Mouse (Mus musculus): ENCODE data around the gene Nr2f2.

Nr2f2 gene

GRCm38 (mm10) chr7:70365941-70366807, at the start of gene Nr2f2:
Gene Nr2f2 (minus strand): TSS chr7:70366735.
- no peak for DNase-seq

DNA sequence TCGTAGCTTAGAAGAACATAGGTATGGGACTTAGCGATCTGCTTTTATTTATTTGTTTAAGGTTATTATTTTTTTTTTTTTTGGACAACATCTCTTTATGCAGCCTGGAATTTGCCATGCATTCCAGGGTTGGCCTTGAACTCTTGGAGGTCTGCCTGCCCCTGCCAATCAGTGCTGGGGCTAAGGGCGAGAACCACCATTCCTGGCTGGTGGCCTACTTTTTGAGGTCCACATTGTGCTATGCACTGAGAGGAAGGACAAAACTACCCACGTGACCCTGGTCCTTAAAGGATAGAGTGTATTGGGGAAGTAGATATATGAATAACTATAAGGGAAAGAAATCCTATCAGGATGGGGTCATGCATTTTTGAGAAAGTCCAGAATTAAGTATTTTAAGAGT, 47.9 kb upstream of the Nr2f2 start:
- DNase-seq = no peak

DNA sequence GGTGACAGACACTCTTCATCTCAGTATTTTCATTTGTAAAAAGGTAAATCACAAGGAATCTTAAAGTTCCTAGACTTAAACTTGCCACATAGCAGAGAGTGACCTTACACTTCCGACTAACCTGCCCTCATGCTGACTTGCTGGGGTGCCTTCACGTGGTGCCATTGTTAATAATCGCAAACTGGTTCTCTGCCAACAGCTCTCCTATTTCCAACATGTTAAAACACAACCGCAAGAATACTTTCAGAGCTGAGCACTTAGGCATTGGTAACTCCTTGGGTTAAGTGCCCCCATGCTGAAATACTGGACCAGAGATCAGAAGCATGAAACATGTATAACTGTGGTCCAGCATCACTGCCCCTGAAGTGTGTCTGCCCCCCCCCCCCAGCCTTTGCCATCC, 47.1 kb upstream of the Nr2f2 start:
- no peak for DNase-seq

GRCm38 (mm10) chr7:70412900-70413299, 46.4 kb upstream of the Nr2f2 start:
- no peak for DNase-seq

DNA sequence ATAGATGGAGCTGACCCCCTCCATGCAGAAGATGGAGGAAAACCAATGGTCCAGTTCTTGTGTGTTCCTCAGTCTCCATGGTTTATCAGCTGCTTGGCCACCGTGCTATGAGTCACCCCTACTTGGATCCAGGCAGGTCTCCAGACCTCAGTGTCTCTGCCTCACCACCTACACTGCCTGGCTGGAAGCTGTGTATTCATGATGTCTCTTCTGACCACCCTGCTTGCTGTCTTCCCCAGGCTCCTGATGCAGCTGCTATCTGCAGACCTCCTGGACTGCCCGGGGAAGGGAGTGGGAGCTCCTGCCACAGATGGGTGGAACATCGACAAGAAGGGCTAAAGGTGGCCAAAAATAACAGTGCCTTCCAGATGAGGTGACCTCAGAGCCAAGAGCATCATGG, 43.8 kb upstream of the Nr2f2 start:
- no peak for DNase-seq

GRCm38 (mm10) chr7:70409890-70410289, 43.4 kb upstream of the Nr2f2 start:
- DNase-seq = no peak

GRCm38 (mm10) chr7:70408814-70409213, 42.3 kb upstream of the Nr2f2 start:
- no peak for DNase-seq

GRCm38 (mm10) chr7:70407123-70407522, 40.6 kb upstream of the Nr2f2 start:
- DNase-seq = no peak

DNA sequence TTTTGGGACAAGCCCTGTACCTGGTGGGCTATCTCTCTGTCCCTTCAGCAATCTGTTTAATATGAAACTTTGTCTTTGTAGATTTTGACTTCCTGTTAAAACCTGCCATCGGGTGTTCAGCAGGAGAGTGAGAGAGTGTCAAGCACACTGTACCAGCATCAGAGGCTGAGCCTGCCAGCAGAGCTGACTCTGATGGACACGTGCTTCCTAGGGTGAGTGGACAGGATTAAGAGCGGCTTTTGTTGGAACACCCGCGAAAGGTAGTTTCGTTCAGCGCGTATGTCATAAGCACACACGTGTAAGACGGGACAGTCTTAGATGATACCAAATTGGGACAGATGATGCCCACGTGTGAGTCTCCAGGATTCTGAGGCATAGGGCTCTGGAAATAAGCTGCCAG, 40.0 kb upstream of the Nr2f2 start:
- no peak for DNase-seq

DNA sequence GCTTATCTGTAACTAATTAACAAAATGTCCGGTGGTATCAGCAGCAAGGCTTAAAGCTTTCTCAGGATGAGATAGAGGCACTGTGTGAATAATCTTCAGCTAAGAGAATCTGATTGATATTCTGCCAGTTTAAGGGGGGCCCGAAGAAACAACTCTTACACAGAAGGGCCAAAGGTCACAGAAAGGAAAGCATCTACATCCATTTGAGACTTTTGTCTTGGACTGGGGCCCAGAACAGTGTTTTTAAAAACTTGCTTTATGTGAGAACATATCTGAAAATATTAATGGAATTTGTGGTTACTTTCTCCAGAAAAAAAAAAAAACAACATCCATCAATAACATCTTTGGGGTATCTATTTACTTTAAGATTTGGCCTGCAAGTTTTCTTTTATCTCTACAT, 38.9 kb upstream of the Nr2f2 start:
- no peak for DNase-seq

GRCm38 (mm10) chr7:70382828-70383227, 16.3 kb upstream of the Nr2f2 start:
- DNase-seq = no peak

DNA sequence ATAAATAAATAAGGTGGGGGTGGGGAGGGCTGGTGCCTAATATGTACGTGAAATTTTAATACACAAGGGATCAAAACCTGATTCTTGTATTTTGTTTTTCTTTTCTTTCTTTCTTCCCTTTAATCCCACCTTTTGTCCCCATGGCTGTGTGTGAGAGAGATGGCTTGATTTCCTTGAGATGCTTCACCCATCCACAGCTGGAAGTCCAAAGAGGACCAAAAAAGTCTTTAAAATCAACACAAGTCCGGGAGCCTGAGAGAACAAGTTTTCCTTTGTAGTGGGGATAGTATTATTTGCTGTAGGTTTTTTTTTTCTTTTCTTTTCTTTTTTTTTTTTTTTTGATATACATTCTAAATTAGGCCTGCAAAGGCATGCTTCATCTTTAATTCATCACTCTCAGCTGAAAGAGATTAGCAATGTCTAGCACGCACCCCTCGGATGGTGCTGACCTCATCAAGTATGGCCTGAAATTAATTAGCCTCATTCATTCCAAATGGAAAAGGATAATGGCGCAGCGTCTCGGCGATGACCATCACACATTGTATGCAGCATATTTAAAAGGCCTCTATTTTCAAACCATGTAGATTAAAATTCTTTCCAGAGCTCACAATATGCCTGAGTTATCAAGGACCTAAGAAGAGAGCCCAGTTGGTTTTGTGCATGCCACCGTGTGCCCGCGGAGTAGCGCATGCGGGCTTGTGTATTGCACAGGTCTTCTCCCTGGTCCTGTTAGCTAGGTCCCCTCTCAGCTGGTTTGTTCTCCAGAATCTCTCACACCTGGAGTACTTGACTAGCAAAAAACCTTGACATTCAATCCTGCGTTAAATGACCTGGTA, 15.1 kb upstream of the Nr2f2 start:
- no peak for DNase-seq

- DNase-seq = no peak
These were observed 14.4 kb upstream of the Nr2f2 start for GRCm38 (mm10) chr7:70380943-70381342.

- DNase-seq = no peak
These were observed 13.7 kb upstream of the Nr2f2 start for GRCm38 (mm10) chr7:70380246-70380645.

- no peak for DNase-seq
These were observed 4.2 kb upstream of the Nr2f2 start for GRCm38 (mm10) chr7:70370552-70371262.

DNA sequence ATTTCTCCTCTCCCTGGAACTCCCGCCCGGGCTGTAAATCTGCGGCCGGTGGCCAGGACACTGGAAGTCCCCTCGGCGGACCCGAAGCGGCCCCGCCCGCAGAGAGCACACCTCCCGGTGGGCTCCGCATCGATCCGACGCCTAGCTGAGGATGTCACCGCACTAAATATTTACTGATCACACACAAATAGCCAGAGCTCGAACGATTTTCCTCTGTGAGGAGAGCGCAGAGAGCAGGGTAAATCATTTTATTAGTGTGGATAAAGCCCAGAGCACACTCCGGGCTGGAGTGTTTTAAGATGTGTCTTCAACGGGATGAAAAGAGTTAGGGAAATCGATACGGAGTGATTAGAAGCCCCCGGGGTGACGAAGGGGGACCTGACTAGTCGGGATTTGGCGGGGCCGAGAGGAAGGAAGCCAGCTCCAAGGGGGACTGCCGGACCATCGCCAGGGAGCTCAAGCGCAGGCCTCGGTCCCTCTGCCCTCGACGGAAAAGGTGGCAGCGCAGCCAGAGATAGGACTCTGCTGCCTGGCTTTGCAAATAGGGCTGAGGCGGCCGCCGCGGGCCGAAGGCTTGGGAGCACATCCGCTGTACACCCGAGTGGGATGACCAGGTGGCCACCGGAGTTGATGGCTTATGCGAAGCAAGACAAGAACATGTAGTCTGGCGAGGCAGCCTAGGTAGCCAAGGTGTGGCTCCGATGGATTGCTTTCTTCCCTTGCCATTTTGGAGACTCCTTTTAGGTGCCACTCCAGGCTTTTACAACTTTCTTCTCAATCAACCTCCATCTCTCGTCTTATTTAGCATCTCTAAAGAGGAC, 3.4 kb upstream of the Nr2f2 start:
- DNase-seq = no peak

- DNase-seq = no peak
These were observed 2.7 kb upstream of the Nr2f2 start for GRCm38 (mm10) chr7:70369061-70369730.

GRCm38 (mm10) chr7:70368751-70369060, 2.2 kb upstream of the Nr2f2 start:
- DNase-seq = no peak

- no peak for DNase-seq
These were observed 1.7 kb upstream of the Nr2f2 start for GRCm38 (mm10) chr7:70368268-70368655.

DNA sequence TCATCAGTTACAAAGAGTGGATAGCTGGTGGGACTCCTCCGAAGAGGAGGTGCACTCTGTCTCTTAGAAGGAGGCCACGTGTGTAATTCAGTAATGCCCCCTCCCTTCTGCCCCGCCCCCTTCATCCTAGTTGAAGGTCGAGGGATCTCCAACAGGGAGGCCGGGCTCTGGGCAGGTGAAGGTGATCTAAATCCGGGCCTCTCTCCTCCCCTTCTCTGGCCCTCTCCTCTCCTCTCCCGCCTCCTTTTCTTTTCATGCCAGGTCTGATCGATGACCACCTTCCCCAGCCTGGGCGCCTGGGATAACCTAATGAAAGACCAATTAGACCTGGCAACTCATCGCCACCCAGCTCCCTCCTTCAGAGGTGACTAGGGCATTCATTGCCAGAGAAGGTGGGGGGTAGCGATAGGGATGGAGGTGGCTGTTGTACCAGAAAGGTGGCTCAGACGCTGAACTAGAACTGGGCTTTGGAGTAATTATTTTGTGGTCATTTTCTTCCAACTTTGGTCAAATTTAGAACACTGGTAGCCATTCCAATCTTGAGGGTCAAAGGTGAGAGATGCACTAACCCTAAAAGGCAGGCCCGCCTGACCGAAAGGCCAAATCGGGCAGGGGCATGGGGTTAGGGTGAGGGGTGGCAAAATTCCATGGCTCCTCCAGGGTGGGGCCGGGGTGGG, 1.2 kb upstream of the Nr2f2 start:
- no peak for DNase-seq

DNA sequence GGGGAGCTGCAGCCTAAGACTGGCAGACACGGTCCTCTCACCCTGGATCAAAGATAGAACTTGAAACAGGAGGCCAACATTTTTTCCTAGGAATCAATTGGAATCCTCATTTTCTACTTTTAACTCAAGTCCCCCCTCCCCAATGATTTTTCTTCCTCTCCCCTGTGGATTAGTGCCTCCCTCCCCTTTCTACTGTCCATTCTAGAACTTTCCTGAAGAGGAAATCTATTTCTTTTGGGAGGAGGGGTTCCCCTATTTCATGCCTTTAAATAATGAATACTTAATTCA, 217 bp upstream of the Nr2f2 start:
- no peak for DNase-seq

- DNase-seq = no peak
These were observed 1.1 kb downstream of the Nr2f2 start for GRCm38 (mm10) chr7:70365401-70365811.

Measured in B cell, adult 2 months (primary cell).